Mouse (Mus musculus) urinary bladder, postnatal 4 days (tissue): Measurements from ENCODE around the gene Gatb.

Experiments used
- DNase-seq, 2 experiments: peaks; one replicate each; pipeline ENCODE4 v3.0.0; 2021 to 2022; ENCODE audit warnings: low spot score in 2 of 2

Gene Gatb

GRCm38 (mm10) chr3:85659681-85660080 is 85.8 kb downstream of the Gatb start:
- no peak for DNase-seq

DNA sequence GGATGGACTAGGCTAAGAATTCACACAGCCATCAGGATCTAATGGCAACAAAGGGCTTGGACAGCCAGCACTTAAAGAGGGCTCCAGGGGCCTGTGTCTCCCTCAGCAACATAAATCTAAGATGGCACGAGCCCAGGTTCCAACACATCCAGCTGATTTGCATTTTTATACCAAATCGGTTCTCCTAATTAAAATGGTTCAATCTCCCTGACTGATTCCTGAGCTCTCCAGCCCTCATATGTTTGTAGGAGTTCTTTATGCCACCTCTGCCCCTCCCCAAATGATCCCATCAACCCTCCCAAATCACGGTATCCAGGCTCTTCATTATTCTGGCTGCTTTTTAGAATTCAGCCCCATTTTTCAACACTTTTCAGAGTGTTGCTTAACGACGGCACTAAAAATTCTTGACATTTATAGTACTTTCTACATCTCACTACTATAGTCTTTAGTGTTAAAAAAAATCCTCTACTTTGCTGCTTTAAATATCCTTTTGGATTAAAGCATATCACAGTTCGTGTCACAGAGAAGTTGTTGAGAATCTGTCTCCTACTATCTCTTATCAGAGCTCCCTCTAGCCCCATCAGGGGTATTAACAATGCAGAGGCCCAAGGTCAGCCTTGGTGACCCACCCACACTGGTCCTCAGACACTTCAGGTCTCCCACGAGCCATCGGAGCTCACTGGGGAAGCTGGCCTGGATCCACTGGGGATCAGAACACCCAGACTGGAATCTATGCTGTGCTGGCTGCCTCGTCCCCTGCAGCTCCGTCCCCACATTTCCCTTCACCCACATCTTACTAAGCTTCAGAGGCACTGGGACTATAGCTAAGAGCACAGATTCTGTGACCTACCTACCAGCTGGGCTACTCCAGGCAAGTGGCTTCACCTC is 88.3 kb downstream of the Gatb start:
- no peak for DNase-seq

DNA sequence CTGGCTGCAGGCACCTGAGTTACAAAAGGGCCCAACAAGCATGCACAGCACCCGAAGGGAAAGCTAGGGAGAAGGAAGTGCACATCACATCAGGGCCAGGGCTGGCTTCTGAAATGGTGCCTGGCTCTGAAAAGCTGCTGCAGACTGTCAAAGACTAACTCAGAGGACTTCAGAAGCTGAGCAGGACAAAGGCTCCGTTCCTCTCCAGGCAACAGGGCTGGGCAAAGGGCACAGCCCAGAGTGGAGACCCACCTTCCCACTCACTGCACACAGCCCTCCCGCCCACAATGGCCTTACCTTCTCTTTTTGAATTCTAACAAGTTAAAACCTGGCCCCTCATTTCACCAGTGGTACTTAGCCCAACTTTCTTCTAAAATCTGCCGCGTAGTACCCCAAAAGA is 89.9 kb downstream of the Gatb start:
- no peak for DNase-seq

- no peak for DNase-seq
These were observed 90.8 kb downstream of the Gatb start for GRCm38 (mm10) chr3:85664591-85665171.

- DNase-seq, result no peak
These were observed 92.2 kb downstream of the Gatb start for GRCm38 (mm10) chr3:85666166-85666565.

- DNase-seq, result no peak
These were observed 92.8 kb downstream of the Gatb start for GRCm38 (mm10) chr3:85666736-85667135.

- DNase-seq, result no peak
These were observed 93.8 kb downstream of the Gatb start for GRCm38 (mm10) chr3:85667683-85668082.

DNA sequence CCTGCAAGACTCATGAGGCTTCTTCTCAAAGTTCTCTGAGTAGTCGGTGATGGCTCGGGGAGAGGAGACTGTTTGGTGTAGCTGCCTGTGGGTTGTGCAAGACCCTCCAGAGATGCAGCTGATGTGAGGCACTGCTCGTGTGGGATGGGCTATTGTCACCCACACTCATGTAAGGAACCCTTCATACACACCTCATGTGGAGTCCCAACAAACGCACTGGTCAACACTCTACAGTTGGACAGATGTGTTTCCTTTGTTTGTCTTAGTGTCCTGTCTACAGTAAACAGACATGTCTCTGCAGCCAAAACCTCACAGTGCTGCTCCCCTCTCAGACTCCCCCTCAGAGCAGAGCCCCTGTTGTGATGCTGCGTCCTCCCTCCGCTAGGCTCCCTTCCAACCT is 95.9 kb downstream of the Gatb start:
- no peak for DNase-seq

DNA sequence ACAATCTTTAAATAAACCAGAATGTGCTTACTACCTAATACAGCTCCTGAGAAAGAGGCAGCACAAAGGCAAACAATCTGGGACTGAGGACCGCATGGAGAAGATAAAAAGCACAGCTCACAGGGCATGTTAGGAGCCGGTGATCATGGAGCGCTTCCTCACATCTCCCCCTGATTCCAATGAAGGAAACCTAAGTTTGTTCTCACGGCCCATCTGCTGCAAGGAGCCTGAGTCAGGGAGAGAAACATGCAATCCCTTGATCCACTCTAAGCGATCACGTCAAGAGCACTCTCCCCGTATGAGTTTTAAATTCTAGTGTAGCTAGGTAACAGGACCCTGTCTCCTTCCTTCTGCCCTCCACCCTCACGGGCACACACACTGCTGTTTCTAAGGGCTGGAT is 103.2 kb downstream of the Gatb start:
- no peak for DNase-seq

DNA sequence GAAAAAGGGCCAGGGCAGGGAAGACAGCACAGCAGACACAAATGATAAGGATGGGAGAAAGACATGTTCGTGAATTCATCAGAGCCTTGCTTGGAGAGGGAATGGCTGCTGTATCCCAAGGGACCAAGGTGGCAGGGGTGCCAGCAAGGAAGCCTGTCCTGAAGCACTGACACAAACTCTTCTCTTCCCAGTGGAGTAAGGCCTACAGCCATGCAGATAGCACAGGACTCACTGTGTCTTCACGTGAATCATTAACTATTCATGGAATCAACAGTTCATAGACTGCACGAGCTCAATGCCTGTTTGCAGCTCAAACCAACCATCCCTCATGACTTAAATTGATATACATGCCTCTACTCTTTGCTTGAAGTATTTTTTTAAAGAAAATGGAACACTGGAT is 104.0 kb downstream of the Gatb start:
- DNase-seq, result no peak

DNA sequence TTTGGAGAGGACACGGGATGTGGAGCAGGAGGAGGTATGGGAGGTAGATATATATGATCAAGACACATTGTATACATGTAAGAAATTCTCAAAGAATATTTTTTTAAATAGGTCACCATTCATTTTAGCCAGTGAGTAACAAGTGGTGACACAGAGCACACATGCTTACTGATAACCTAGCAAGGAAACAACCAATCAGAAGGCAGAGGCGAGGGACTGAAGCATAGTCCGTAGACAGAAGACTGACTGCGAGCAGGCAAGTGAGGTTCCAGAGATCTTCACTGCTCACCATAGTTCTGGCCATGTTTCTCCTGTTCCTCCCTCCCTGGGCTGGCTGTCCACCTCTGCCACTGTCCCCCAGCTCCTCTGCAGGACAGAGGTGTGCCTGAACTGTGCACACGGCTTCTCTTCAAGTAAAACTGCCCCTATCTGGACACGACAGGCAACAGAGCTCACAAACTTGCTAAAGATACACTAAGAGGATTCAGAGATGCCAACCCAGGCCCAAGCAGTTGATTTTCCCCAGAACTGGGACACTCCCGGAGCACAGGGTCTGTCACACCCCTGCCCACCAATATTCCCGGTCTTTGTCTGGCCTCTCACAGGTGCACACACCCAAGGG is 105.5 kb downstream of the Gatb start:
- no peak for DNase-seq

- DNase-seq, result no peak
These were observed 106.0 kb downstream of the Gatb start for GRCm38 (mm10) chr3:85679960-85680359.

- no peak for DNase-seq
These were observed 107.2 kb downstream of the Gatb start for GRCm38 (mm10) chr3:85681136-85681535.

DNA sequence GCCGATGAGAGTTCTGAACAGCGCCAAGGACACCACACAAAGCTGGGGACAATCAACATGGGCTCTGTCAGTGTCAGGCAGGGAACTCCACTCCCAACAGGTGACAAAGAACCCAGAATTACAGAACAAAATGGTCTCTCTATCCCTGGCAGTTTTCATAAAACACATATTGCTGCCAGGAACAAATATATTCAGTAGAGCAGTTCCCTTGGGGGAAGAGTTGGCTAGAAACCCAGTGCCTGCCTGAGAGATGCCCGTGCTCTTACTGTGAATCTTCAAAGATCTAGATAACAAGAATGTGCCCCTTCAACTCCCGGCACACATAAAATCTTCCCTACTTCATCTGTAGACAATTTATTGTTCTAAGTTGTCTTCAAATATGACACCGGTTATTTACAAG is 109.7 kb downstream of the Gatb start:
- no peak for DNase-seq

- DNase-seq, result no peak
These were observed 111.4 kb downstream of the Gatb start for GRCm38 (mm10) chr3:85685271-85685670.

GRCm38 (mm10) chr3:85688341-85688740 is 114.4 kb downstream of the Gatb start:
- DNase-seq, result no peak

- DNase-seq, result no peak
These were observed 117.2 kb downstream of the Gatb start for GRCm38 (mm10) chr3:85691134-85691533.

GRCm38 (mm10) chr3:85693013-85693412 is 119.1 kb downstream of the Gatb start:
- no peak for DNase-seq

DNA sequence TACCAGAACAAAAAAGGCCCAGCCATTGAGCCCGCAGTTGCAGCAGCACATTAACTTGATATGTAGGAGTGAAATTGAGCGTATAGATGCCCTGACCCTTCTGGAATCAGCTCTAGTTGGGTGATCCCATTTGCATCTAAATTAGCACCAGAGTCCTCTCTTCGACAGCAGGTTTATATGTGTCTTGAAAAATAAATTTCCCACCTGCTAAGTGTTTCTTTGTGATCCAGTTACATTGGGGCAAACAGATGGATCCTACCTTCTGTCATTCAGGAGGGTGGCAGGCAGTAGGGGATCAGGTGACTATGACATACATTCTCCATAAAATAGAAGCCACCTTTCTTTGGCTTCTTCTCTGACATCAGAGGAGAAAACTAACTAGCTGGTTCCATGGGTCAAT is 121.1 kb downstream of the Gatb start:
- DNase-seq, result no peak

- no peak for DNase-seq
These were observed 124.6 kb downstream of the Gatb start for GRCm38 (mm10) chr3:85698496-85698895.

GRCm38 (mm10) chr3:85703141-85703882 is 129.4 kb downstream of the Gatb start:
- DNase-seq, result no peak
